Mouse (Mus musculus) testis, adult 2 months (tissue): ENCODE data around the gene Chrne. TPM values are rescaled to one million over a fixed set of nuclear protein-coding genes. Genes with fewer than 3 reads are reported as not detected.

Experiments used
- H3K27ac ChIP-seq: fragments of 200-500 bp; 2 replicates; pipeline ENCODE4 v1.5.1; 2012; ENCODE audit warnings: low read depth, low read length; ENCODE audit not compliant: control insufficient read depth, insufficient read depth
- H3K27me3 ChIP-seq: fragments of 200-500 bp; 2 replicates; pipeline ENCODE4 v1.6.1; 2012; ENCODE audit warnings: mild to moderate bottlenecking, low read length, moderate library complexity; ENCODE audit not compliant: control insufficient read depth, insufficient read depth
- H3K36me3 ChIP-seq: fragments of 200-500 bp; 2 replicates; pipeline ENCODE4 v1.6.1; 2012; ENCODE audit warnings: mild to moderate bottlenecking, low read length; ENCODE audit not compliant: control insufficient read depth, insufficient read depth
- H3K4me1 ChIP-seq: fragments of 200-500 bp; 2 replicates; pipeline ENCODE4 v1.6.1; 2012; ENCODE audit warnings: low read length; ENCODE audit not compliant: control insufficient read depth, insufficient read depth
- H3K4me3 ChIP-seq: fragments of 200-500 bp; 2 replicates; pipeline ENCODE4 v1.5.1; 2012; ENCODE audit warnings: low read depth, mild to moderate bottlenecking, low read length, moderate library complexity, mixed read lengths; ENCODE audit not compliant: control insufficient read depth
- CTCF ChIP-seq: fragments of 200-500 bp; IDR thresholded peaks from 2 replicates; pipeline ENCODE4 v1.5.1; 2012; ENCODE audit warnings: low read depth, mild to moderate bottlenecking, inconsistent platforms, low read length, moderate library complexity; ENCODE audit not compliant: control insufficient read depth, insufficient read depth, insufficient replicate concordance
- POLR2A ChIP-seq: fragments of 200-500 bp; IDR thresholded peaks from 2 replicates; pipeline ENCODE4 v1.6.1; 2012; ENCODE audit warnings: low read depth, mild to moderate bottlenecking, inconsistent platforms, low read length, moderate library complexity; ENCODE audit not compliant: control insufficient read depth
- polyA plus RNA-seq: library from polyadenylated mRNA; depleted of rRNA; stranded (reverse); fragments of >200 nt; gene quantifications from 2 replicates; pipeline ENCODE4 v1.2.3, GENCODE M21; 2012

Gene Chrne
- polyA plus RNA-seq, 1 experiment, result 243 TPM

DNA sequence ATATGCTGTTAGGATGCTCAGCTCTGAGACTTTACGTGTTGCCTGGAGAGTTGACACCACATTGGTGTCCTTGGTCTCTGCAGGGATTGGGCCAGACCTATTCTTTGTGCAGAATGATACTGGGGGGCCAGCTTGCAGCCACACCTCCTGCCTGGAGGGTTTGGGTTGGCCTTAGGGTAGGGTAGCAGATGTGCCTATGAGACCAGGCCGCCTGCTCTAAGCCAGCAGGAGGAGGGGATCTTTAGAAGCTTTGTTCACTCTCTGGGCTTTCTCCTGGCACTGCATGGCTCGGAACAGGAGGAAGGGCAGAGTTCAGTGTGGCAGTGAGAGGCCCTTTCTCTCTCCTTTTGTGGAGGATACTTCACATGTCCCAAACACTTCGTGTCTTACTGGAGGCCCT, 22.9 kb downstream of the Chrne start:
- no peaks in the 10 kb centered on the region for H3K27me3 ChIP-seq
- H3K36me3 ChIP-seq, result no peaks in the 10 kb centered on the region; the same call in 1 of the 2 replicates
- H3K27ac ChIP-seq, result peak overlapping the region; percentile 6; the same call in 1 of the 2 replicates
- no peaks in the 10 kb centered on the region for H3K4me1 ChIP-seq
- TF ChIP-seq POLR2A, result no peak
- no peak overlapping the region for H3K4me3 ChIP-seq

DNA sequence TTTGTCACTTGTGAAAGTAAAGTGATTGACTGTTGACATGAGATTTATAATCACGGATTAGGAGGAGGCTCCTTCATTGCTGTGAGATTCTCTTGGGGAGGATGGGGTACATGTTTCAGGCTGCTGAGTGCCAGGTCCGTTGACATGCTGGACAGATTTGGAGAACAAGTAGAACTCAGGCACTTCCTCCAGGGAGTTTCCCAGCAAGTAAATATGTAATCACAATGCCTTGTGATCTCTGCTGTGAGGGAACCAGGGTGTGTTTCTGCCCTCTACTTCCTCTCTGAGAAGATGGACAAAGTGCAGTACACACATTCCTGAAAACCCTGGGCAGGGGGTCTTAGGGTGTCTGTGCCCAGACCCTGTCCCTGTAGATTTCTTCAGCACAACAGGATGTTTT, 23.4 kb downstream of the Chrne start:
- no peak overlapping the region for H3K4me3 ChIP-seq
- TF ChIP-seq CTCF (no peak), POLR2A (no peak)
- no peaks in the 10 kb centered on the region; the same call in 1 of the 2 replicates for H3K36me3 ChIP-seq
- no peaks in the 10 kb centered on the region for H3K27me3 ChIP-seq
- no peaks in the 10 kb centered on the region for H3K4me1 ChIP-seq
- H3K27ac ChIP-seq, result no peak overlapping the region

DNA sequence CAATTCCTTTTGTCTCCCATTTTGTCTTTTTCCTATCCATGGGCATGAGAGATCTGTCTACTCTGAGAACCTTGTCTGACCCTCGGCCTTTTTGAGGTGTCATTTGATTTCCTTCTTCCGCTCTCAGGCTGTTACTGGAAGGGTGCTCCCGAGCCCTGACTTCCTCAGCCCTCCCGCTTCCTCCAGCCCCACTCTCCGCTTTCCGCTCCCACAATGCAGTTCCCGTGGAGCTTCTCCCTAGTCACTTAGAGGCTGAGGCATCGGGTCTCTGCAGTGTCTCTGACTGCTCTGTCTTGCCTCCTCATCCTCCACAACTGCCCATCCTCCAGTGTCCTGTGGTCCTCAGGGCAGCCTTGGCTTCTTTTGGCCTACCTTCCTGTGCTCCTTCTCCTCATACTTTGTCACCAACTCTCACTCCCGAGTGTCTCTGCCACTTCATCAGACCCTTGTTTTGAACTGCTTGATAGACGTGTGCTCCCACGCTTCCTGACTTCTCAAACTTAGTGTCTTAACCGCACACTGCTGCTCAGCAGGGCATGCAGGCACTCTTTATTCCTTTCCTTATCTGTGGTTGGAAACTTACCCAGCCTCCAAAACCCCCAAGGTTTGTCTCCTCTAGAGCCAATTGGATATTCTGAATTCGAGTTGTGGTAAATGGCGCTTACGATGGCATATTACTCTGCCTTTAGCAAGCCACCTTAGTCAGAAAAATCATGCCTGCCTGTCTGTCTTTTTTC, 24.6 kb downstream of the Chrne start:
- Histone ChIP-seq H3K4me3 (no peak overlapping the region), H3K27ac (no peak overlapping the region; the same call in 1 of the 2 replicates), H3K36me3 (no peaks in the 10 kb centered on the region; the same call in 1 of the 2 replicates), H3K27me3 (no peaks in the 10 kb centered on the region), H3K4me1 (no peaks in the 10 kb centered on the region)
- TF ChIP-seq POLR2A (no peak), CTCF (no peak)

DNA sequence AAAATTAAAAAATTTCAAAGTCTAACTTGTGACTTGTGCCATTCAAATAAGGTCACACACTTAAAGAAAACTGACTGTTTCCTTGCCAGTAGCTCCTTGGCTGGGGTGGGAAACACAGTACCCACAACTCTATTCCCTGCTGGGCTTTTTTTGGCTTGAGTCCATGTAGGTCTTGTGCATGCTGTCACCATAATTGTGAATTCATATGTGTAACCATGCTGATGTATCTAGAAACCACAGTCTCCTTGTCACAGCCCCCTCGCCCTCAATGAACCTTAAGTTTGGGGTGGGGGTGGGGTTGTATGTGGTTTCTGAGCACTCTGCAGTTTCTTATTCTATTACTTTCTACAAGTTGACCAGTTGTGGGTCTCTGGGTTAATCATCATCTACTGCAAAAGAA, 27.3 kb downstream of the Chrne start:
- Histone ChIP-seq H3K36me3 (no peaks in the 10 kb centered on the region), H3K27me3 (no peaks in the 10 kb centered on the region), H3K27ac (no peak overlapping the region), H3K4me1 (no peaks in the 10 kb centered on the region), H3K4me3 (no peak overlapping the region)
- no peak for TF ChIP-seq CTCF
- TF ChIP-seq POLR2A, result no peak

DNA sequence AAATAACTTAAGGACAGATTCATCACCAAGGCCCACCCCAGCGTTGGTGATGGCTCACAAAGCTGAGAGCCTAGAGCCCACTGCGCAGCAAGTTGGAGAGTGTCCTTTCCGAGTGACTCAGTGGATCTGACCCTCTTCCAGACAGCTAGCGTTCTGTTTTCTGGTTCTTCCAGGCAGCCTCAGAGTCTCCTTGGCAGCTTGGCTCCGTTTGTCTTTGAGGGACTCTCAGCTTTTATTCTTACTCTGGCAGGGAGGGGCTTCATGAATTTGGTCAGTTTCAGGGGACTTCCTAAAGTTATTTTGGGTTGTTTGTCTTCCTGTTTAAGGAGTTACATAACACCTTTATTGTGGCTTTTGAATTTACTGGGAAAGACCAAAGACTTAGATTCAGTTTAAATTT, 32.1 kb downstream of the Chrne start:
- H3K4me1 ChIP-seq, result 0 out of 2 replicates have a peak, but pooled peaks cover 2% of the 10 kb centered on the region

DNA sequence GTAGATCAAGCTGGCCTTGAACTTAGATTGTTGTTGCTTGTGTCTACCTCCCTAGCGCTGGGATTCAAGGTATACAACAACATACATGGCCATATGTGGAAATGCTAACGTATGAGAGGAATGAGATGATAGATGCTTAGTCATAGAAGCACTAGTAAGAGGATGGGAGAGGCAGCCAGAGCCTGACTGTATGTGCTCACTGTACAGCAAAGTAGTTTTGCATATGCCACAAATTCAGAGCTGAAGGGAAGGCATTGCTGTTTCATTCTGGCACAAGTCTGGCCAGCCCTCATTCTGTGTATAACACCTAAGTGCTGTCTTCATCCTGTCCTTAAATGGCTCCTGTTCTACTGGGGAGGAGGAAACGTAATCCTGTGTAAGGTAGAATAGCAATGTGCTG, 32.8 kb downstream of the Chrne start:
- H3K27me3 ChIP-seq, result no peaks in the 10 kb centered on the region
- H3K4me3 ChIP-seq, result no peak overlapping the region
- H3K4me1 ChIP-seq, result 0 out of 2 replicates have a peak, but pooled peaks cover 2% of the 10 kb centered on the region
- H3K36me3 ChIP-seq, result no peaks in the 10 kb centered on the region
- TF ChIP-seq POLR2A, result no peak
- TF ChIP-seq CTCF, result no peak
- H3K27ac ChIP-seq, result no peak overlapping the region

More for the DNA sequence above, 32.1 kb downstream of the Chrne start:
- H3K27me3 ChIP-seq, result no peaks in the 10 kb centered on the region
- no peak overlapping the region for H3K27ac ChIP-seq
- H3K36me3 ChIP-seq, result no peaks in the 10 kb centered on the region
- no peak for TF ChIP-seq POLR2A
- TF ChIP-seq CTCF, result no peak
- H3K4me3 ChIP-seq, result no peak overlapping the region

DNA sequence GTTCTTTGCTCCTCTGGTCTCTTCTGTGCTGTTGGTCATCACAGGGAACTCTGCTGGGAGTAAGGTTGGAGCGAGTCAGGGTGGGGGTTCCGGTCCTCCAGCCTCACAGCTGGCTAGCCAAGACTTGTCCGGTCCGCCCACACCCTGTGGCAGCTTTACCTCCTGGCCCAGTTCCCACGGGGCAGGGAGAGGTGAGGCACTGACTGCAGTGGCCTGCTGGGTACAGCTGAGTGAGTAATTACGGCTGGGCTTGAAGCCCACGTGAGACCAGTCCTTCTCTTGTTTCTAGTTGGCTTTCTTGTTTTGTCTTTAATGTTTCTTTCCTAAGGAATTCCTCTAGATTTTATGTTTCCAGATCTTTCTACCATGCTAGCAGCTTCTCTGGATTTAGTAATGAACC, 33.6 kb downstream of the Chrne start:
- no peak overlapping the region for H3K4me3 ChIP-seq
- 0 out of 2 replicates have a peak, but pooled peaks cover 2% of the 10 kb centered on the region for H3K4me1 ChIP-seq
- H3K36me3 ChIP-seq, result no peaks in the 10 kb centered on the region
- TF ChIP-seq CTCF, result no peak
- no peak for TF ChIP-seq POLR2A
- no peaks in the 10 kb centered on the region for H3K27me3 ChIP-seq
- H3K27ac ChIP-seq, result no peak overlapping the region
